Mouse (Mus musculus) MEL (cell line): ENCODE results near the gene Fam178b.

Experiments used
- CHD1 ChIP-seq: IDR thresholded peaks from 2 replicates; pipeline ENCODE4 v1.6.1; 2012; ENCODE audit warnings: low read depth, mild to moderate bottlenecking, inconsistent platforms, low read length, improper control_type of control experiment
- CHD2 ChIP-seq: IDR thresholded peaks from 2 replicates; pipeline ENCODE4 v1.6.1; 2011; ENCODE audit warnings: low read length, improper control_type of control experiment
- CTCF ChIP-seq, 3 experiments: IDR thresholded peaks in 2 of 3; conservative IDR thresholded peaks in 1 of 3; 2 replicates each; pipeline ENCODE4 v1.5.1; 2011 to 2012; ENCODE audit warnings: low read length in 3 of 3, low read depth in 2 of 3, mild to moderate bottlenecking in 2 of 3, improper control_type of control experiment in 1 of 3, inconsistent platforms in 1 of 3, mixed read lengths in 1 of 3, moderate library complexity in 1 of 3; ENCODE audit not compliant: control insufficient read depth in 1 of 3, insufficient read depth in 1 of 3, poor library complexity in 1 of 3, severe bottlenecking in 1 of 3
- EP300 ChIP-seq, 2 experiments: IDR thresholded peaks; 2 replicates each; pipeline ENCODE4 v1.6.1; 2011; ENCODE audit warnings: improper control_type of control experiment in 2 of 2, low read length in 2 of 2, low read depth in 1 of 2, mild to moderate bottlenecking in 1 of 2
- ETS1 ChIP-seq: IDR thresholded peaks from 2 replicates; pipeline ENCODE4 v1.6.1; 2012; ENCODE audit warnings: low read depth, mild to moderate bottlenecking, inconsistent platforms, low read length, improper control_type of control experiment, moderate library complexity
- GATA1 ChIP-seq: IDR thresholded peaks from 2 replicates; pipeline ENCODE4 v1.6.1; 2011; ENCODE audit warnings: low read depth, low read length, improper control_type of control experiment
- KAT2A ChIP-seq: conservative IDR thresholded peaks from 2 replicates; pipeline ENCODE4 v1.6.1; 2012; ENCODE audit warnings: low read depth, low read length, improper control_type of control experiment, inconsistent platforms
- MXI1 ChIP-seq: IDR thresholded peaks from 2 replicates; pipeline ENCODE4 v1.6.1; 2011; ENCODE audit warnings: mild to moderate bottlenecking, low read depth, low read length, improper control_type of control experiment
- MYB ChIP-seq: IDR thresholded peaks from 2 replicates; pipeline ENCODE4 v1.6.1; 2011; ENCODE audit warnings: mild to moderate bottlenecking, low read depth, low read length, improper control_type of control experiment
- NELFE ChIP-seq: IDR thresholded peaks from 2 replicates; pipeline ENCODE4 v1.6.1; 2011; ENCODE audit warnings: low read depth, low read length, improper control_type of control experiment
- RCOR1 ChIP-seq: IDR thresholded peaks from 2 replicates; pipeline ENCODE4 v1.6.1; 2012; ENCODE audit warnings: low read depth, mild to moderate bottlenecking, inconsistent platforms, low read length, improper control_type of control experiment
- TBP ChIP-seq: IDR thresholded peaks from 2 replicates; pipeline ENCODE4 v1.8.0; 2011; ENCODE audit warnings: low read depth, low read length, improper control_type of control experiment
- ZC3H11A ChIP-seq: IDR thresholded peaks from 2 replicates; pipeline ENCODE4 v1.6.1; 2012; ENCODE audit warnings: low read depth, mild to moderate bottlenecking, inconsistent platforms, low read length, improper control_type of control experiment

DNA sequence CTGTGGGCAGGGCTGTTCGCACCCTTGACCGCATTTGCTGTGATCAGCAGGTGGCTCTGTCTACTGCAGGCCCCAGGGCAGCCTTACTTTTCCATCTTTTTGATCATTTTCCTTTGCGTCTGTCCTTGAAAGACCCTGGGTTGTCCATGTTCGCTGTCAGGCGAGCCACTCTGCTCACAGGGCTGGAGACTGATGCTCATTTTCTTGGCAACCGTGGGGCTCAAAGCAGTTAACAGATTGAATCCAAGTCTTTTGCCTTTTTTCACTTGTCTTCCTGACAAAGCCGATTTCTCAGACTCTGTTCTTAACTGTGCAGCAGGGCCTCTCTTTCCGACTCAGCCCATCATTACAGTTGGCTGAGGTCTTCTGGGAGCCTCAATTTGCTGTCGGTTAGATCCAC, 92.3 kb downstream of the Fam178b start:
- no peak for TF ChIP-seq EP300 (IDR thresholded peaks at IDR 0.05; ENCODE audit: low read depth in 1 of 2, low read length in 2 of 2)
- TF ChIP-seq CTCF (IDR thresholded peaks at IDR 0.05 in 2 of 3, conservative IDR thresholded peaks at IDR 0.05 in 1 of 3; ENCODE audit: control insufficient read depth in 1 of 3, insufficient read depth in 1 of 3, low read depth in 2 of 3, low read length in 3 of 3, poor library complexity in 1 of 3, severe bottlenecking in 1 of 3): no peak
- TF ChIP-seq KAT2A: no peak
- TF ChIP-seq GATA1: no peak
- no peak for TF ChIP-seq MXI1
- TF ChIP-seq MYB: no peak
- no peak for TF ChIP-seq ZC3H11A
- no peak for TF ChIP-seq CHD2
- no peak for TF ChIP-seq CHD1
- no peak for TF ChIP-seq NELFE
- no peak for TF ChIP-seq ETS1
- TF ChIP-seq TBP: no peak
- no peak for TF ChIP-seq RCOR1
